Mouse (Mus musculus) liver, adult 2 months (tissue): Measurements from ENCODE around the gene Gm5065.

Experiments used
- CTCF ChIP-seq: fragments of 200-500 bp; IDR thresholded peaks from 2 replicates; pipeline ENCODE4 v1.5.1; 2011; ENCODE audit warnings: low read depth, low read length, control low read depth
- POLR2A ChIP-seq: fragments of 200-500 bp; IDR thresholded peaks from 2 replicates; pipeline ENCODE4 v1.6.1; 2011; ENCODE audit warnings: low read length, control low read depth; ENCODE audit not compliant: insufficient read depth; ENCODE audit errors: extremely low read depth

DNA sequence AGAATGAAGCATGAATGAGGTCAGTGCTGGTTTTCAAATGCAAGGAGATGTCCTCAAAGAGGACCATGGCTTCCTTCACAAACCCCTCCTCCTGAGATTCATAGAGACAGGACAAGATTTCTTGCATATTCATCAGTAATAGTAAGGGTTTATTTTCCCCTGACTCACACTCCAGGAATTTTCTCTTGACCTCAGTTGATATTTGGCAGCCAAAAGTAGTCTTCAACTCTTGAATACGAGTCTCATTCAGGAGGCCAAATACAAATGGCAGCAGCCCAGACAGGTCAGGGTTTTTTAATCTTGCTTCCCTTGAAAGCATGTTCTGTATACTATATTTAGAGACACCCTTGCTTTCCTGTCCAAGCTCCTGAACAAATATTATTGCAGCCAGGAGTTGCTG lies 22.8 kb upstream of the Gm5065 start:
- no peak for TF ChIP-seq CTCF
- no peak for TF ChIP-seq POLR2A
